Mouse (Mus musculus): ENCODE measurements around the gene Gm10770. TPM values are rescaled to one million over a fixed set of nuclear protein-coding genes. Genes with fewer than 3 reads are reported as not detected.
A peak's percentile ranks its signal among the peaks of the same experiment; 100 is the strongest.
"Not testable (repeated sequence)": the region's sequence is repeated elsewhere in the genome, so short reads cannot be mapped to it uniquely, and the experiment has no call there.

Gene Gm10770
- total RNA-seq (2021) = not detected
- long read RNA-seq, experiment 1 = 0 reads
- long read RNA-seq, experiment 2 = 0 reads

GRCm38 (mm10) chr2:150179579-150179978, at the start of gene Gm10770:
Gene Gm10770, minus strand, starts transcription at chr2:150179679.
- DNase-seq; intact Hi-C loops (cut with DNase I): not testable (repeated sequence)

- intact Hi-C loops (cut with DNase I); DNase-seq: not testable (repeated sequence)
Observed at GRCm38 (mm10) chr2:150223263-150223662, 43.8 kb upstream of the Gm10770 start.

- not testable (repeated sequence) for DNase-seq
- intact Hi-C loops (cut with DNase I) = loop anchor here (10.0 kb wide), 1 partner anchor 236 kb away; the partner anchor contains the start of gene Zfp442
Observed at GRCm38 (mm10) chr2:150218363-150218725, 38.9 kb upstream of the Gm10770 start.

- intact Hi-C loops (cut with DNase I) = loop anchor here (10.0 kb wide), 1 partner anchor 237 kb away; the partner anchor contains the start of gene Zfp442
- peak; percentile 56 to 62 for DNase-seq
Observed at GRCm38 (mm10) chr2:150217600-150218362, 38.3 kb upstream of the Gm10770 start, which contains the start of gene Zfp937. Gene Zfp937, plus strand, starts transcription at chr2:150218073.

- intact Hi-C loops (cut with DNase I); DNase-seq: not testable (repeated sequence)
Observed at GRCm38 (mm10) chr2:150181570-150181999, 2.1 kb upstream of the Gm10770 start, which contains the start of gene Gm14139. Gene Gm14139, plus strand, starts transcription at chr2:150181755.

- intact Hi-C loops (cut with DNase I) = not testable (repeated sequence)
Observed at GRCm38 (mm10) chr2:150181046-150181445, 1.6 kb upstream of the Gm10770 start.

GRCm38 (mm10) chr2:150173833-150174232, 5.6 kb downstream of the Gm10770 start:
- intact Hi-C loops (cut with DNase I) = no loop called here
- DNase-seq = no peak

More at GRCm38 (mm10) chr2:150181046-150181445, 1.6 kb upstream of the Gm10770 start:
- DNase-seq = not testable (repeated sequence)

- no peak for DNase-seq
Observed at GRCm38 (mm10) chr2:150166703-150167102, 12.8 kb downstream of the Gm10770 start.

GRCm38 (mm10) chr2:150136435-150136897, 43.0 kb downstream of the Gm10770 start, which contains the start of gene Zfp120:
Gene Zfp120, minus strand, starts transcription at chr2:150136708.
- intact Hi-C loops (cut with DNase I) = no loop called here
- DNase-seq = peak; percentile 73 to 77

More at GRCm38 (mm10) chr2:150166703-150167102, 12.8 kb downstream of the Gm10770 start:
- intact Hi-C loops (cut with DNase I) = no loop called here

GRCm38 (mm10) chr2:150132773-150133172, 46.7 kb downstream of the Gm10770 start:
- intact Hi-C loops (cut with DNase I) = no loop called here
- no peak for DNase-seq

- intact Hi-C loops (cut with DNase I) = not testable (repeated sequence)
Observed at GRCm38 (mm10) chr2:150132002-150132401, 47.5 kb downstream of the Gm10770 start.

More at GRCm38 (mm10) chr2:150132002-150132401, 47.5 kb downstream of the Gm10770 start:
- not testable (repeated sequence) for DNase-seq

Other genes starting within 250 kb of the Gm10770 start
- 1 to 10 TPM; 4.6 to 6.7 TPM for gene Zfp120, start 43.0 kb downstream of the Gm10770 start, total RNA-seq (2021)
- not detected for gene Gm14139, start 2.1 kb upstream of the Gm10770 start, total RNA-seq (2021)
- 1 to 10 TPM; 1.3 to 1.4 TPM for gene Zfp937, start 38.4 kb upstream of the Gm10770 start, total RNA-seq (2021)
- gene Gm21994, start 75.9 kb upstream of the Gm10770 start, total RNA-seq (2021) = 1 to 10 TPM; 1.2 to 2.9 TPM
- under 1 TPM in 1 of 2 experiments, not detected in 1; 0.07 TPM for gene Gm14124, start 77.8 kb upstream of the Gm10770 start, total RNA-seq (2021)
- gene Gm10130, start 144.0 kb upstream of the Gm10770 start, total RNA-seq (2021) = 1 to 10 TPM in 1 of 2 experiments, not detected in 1; 1.9 TPM
- gene 3300002I08Rik, start 183.1 kb upstream of the Gm10770 start, total RNA-seq (2021) = 1 to 10 TPM; 1.3 to 1.4 TPM

Measured in gastrocnemius, postnatal 36 days (tissue).